Mouse (Mus musculus) stomach, embryonic 16.5 days (tissue): Measurements from ENCODE around the gene Aebp1. TPM values are rescaled to one million over a fixed set of nuclear protein-coding genes. Genes with fewer than 3 reads are reported as not detected.

Experiments used
- ATAC-seq: fragments of 200-750 bp; cut with Nextera tagmentation; 2 replicates; pipeline ENCODE4 v1.8.0; 2017; ENCODE audit warnings: moderate number of reproducible peaks, moderate TSS enrichment; ENCODE audit not compliant: insufficient read depth, low FRiP score
- H3K27ac ChIP-seq: fragments of 300-500 bp; sonication (generic); 2 replicates; pipeline ENCODE4 v1.5.1; 2014; ENCODE audit warnings: low read length
- H3K27me3 ChIP-seq: fragments of 300-500 bp; sonication (generic); 2 replicates; pipeline ENCODE4 v1.6.1; 2014; ENCODE audit warnings: low read length, control low read depth, mixed read lengths; ENCODE audit not compliant: control insufficient read depth, insufficient read depth
- H3K36me3 ChIP-seq: fragments of 300-500 bp; sonication (generic); 2 replicates; pipeline ENCODE4 v1.6.1; 2014; ENCODE audit warnings: low read length; ENCODE audit not compliant: control insufficient read depth, insufficient read depth
- H3K4me1 ChIP-seq: fragments of 300-500 bp; sonication (generic); 2 replicates; pipeline ENCODE4 v1.6.1; 2014; ENCODE audit warnings: low read length, control low read depth, mixed read lengths; ENCODE audit not compliant: control insufficient read depth, insufficient read depth
- H3K4me2 ChIP-seq: fragments of 300-500 bp; sonication (generic); 2 replicates; pipeline ENCODE4 v1.6.1; 2014; ENCODE audit warnings: low read depth, low read length, mixed read lengths
- H3K4me3 ChIP-seq: fragments of 300-500 bp; sonication (generic); replicated peaks from 2 replicates; pipeline ENCODE4 v1.5.1; 2014; ENCODE audit warnings: mild to moderate bottlenecking, low read length
- H3K9ac ChIP-seq: fragments of 300-500 bp; sonication (generic); 2 replicates; pipeline ENCODE4 v1.6.1; 2014; ENCODE audit warnings: low read length
- H3K9me3 ChIP-seq: fragments of 300-500 bp; sonication (generic); replicated peaks from 2 replicates; pipeline ENCODE4 v1.6.1; 2016; ENCODE audit warnings: low read length, control low read depth; ENCODE audit not compliant: control insufficient read depth
- WGBS: fragments of 180-500 bp; shearing (Covaris S2); extraction: QIAGEN DNeasy Blood & Tissue Kit; methylation state at CpG from one replicate; pipeline ENCODE4 v1.1.7; 2014; 5-methylcytosine and 5-hydroxymethylcytosine counted together
- polyA plus RNA-seq: library from polyadenylated mRNA; unstranded; fragments of >200 nt; fragmentation: Nextera tagmentation; extraction: Ambion mirVana; gene quantifications from 2 replicates; pipeline ENCODE4 v1.2.1, GENCODE M21; 2015

The Aebp1 gene
- polyA plus RNA-seq, 1 experiment from 2014 or later = 50.6 TPM

DNA sequence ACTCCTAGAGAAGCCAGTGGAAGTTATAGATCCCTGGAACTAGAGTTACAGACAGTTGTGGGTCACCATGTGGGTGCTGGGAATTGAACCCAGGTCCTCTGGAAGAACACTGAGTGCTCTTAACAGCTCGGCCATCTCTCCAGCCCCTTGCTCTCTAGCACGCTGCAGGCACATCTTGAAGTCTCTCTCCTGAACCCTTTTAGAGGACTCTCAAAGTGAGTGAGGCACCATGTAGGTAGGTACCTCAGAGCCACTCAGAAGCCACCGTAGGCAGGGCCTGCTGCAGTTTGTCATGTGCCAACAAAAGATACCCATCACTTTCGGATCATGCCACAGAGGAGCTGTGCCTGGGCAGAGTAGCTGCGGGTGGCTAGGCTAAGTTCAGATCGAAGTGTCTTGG, 43.1 kb downstream of the Aebp1 start:
- Histone ChIP-seq H3K4me2 (no peak overlapping the region), H3K27me3 (no peaks in the 10 kb centered on the region), H3K9ac (no peak overlapping the region), H3K27ac (no peak overlapping the region), H3K4me3 (no peak overlapping the region), H3K36me3 (no peaks in the 10 kb centered on the region), H3K9me3 (no peaks in the 10 kb centered on the region), H3K4me1 (peaks cover 15% of the 10 kb centered on the region; the same call in 1 of the 2 replicates)
- 89% methylated on average over 6 of the region's 6 CpGs for WGBS
- ATAC-seq = no peak

DNA sequence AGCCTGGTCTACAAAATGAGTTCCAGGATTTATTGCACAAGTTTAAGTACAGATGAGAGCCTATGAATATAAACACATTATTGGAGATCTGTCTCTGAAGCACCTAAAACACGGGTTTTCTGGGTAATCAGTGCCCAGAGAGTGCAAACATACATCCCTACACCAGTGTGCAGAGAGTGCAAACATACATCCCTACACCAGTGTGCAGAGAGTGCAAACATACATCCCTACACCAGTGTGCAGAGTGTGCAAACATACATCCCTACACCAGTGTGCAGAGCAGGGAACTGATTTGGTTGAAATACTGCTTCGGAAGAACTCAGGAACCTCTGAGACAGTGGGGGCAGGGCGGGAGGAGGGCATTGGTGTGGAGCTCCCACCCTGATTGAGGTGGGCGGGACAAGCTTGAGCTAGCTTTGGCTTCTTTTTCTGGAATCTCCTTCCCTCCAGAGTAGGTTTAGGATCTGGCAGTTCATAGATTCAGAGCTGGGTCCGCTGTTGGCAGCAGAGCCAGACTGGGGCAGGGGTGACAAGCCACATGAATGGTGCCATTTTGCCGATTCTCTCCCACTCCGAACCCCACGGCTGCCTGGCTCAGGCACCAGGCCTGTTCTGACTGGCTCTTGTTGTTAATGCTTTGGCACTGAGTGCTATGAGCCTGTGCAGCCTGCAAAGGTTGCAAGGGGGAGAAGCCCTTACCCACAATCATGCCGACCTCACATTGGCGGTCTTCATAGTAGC, 44.2 kb downstream of the Aebp1 start:
- no peak overlapping the region for H3K4me2 ChIP-seq
- 75% methylated on average over 10 of the region's 10 CpGs for WGBS
- no peaks in the 10 kb centered on the region for H3K9me3 ChIP-seq
- H3K27ac ChIP-seq = no peak overlapping the region
- no peak for ATAC-seq
- H3K4me3 ChIP-seq = no peak overlapping the region
- peaks cover 14% of the 10 kb centered on the region; the same call in 1 of the 2 replicates for H3K4me1 ChIP-seq
- no peaks in the 10 kb centered on the region for H3K27me3 ChIP-seq
- H3K9ac ChIP-seq = no peak overlapping the region
- no peaks in the 10 kb centered on the region for H3K36me3 ChIP-seq

GRCm38 (mm10) chr11:5907096-5907495, 45.3 kb downstream of the Aebp1 start:
- no peaks in the 10 kb centered on the region for H3K36me3 ChIP-seq
- no peak overlapping the region for H3K9ac ChIP-seq
- H3K9me3 ChIP-seq = no peaks in the 10 kb centered on the region
- H3K4me2 ChIP-seq = no peak overlapping the region
- WGBS = 53% methylated on average over 5 of the region's 5 CpGs
- H3K27ac ChIP-seq = no peak overlapping the region; the same call in 1 of the 2 replicates
- no peak for ATAC-seq
- peaks cover 4% of the 10 kb centered on the region; the same call in 1 of the 2 replicates for H3K4me1 ChIP-seq
- H3K27me3 ChIP-seq = no peaks in the 10 kb centered on the region
- H3K4me3 ChIP-seq = no peak overlapping the region

- H3K9me3 ChIP-seq = no peaks in the 10 kb centered on the region
- 43% methylated on average over 4 of the region's 4 CpGs for WGBS
- no peak overlapping the region for H3K9ac ChIP-seq
- no peaks in the 10 kb centered on the region for H3K27me3 ChIP-seq
- H3K27ac ChIP-seq = peak overlapping the region; percentile 80
- no peaks in the 10 kb centered on the region for H3K36me3 ChIP-seq
- ATAC-seq = peak; percentile 76; the same call in 1 of the 2 replicates
- no peak overlapping the region for H3K4me2 ChIP-seq
- no peak overlapping the region for H3K4me3 ChIP-seq
- no peaks in the 10 kb centered on the region for H3K4me1 ChIP-seq
Observed at GRCm38 (mm10) chr11:5908642-5909041, 46.9 kb downstream of the Aebp1 start.

DNA sequence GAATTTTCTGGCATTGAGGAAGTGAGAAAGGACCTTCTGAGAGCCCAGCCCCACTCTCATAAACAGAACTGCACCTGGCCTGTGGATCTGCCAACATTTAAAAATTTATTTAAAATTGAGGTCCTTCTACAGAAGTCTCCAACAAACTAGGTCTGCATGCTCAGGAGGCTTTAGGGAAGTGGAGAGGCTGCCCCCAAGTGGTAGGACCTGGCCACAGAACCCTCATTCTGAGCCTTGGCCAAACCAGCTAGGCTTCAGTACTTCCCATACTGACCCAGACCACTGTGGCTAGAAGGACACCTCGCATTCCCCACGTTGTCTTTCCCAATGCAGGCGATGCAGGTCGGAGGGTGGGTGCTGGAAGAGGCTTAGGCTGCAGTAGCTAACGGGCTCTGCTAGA, 50.9 kb downstream of the Aebp1 start:
- peak; percentile 51; the same call in 1 of the 2 replicates for ATAC-seq
- no peak overlapping the region for H3K9ac ChIP-seq

DNA sequence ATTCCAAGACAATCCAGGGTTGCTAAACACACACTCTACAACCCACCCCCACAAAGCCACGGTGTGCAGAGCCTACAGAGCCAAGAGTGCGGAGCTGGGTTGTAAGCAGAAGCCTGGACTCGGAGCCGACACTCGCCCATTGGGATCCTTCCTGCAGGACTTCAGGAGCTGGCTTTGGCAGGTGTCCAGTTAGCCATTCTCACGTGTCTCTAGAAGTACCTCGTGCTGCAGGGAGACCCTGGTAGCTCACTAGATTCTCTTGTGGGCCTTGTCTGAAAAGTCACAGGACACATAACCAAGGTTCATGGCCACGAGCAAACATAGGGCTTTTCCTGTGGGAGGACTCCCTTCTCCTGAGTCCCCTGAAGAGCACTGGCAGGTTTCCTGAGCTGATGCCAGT, 51.5 kb downstream of the Aebp1 start:
- Histone ChIP-seq H3K27me3 (no peaks in the 10 kb centered on the region), H3K36me3 (no peaks in the 10 kb centered on the region), H3K4me2 (no peak overlapping the region), H3K4me1 (no peaks in the 10 kb centered on the region), H3K9me3 (no peaks in the 10 kb centered on the region), H3K9ac (no peak overlapping the region), H3K27ac (no peak overlapping the region), H3K4me3 (no peak overlapping the region)
- ATAC-seq = no peak
- 62% methylated on average over 8 of the region's 8 CpGs for WGBS

More for the DNA sequence above, 50.9 kb downstream of the Aebp1 start:
- no peak overlapping the region for H3K27ac ChIP-seq
- no peak overlapping the region for H3K4me2 ChIP-seq
- H3K27me3 ChIP-seq = no peaks in the 10 kb centered on the region
- H3K4me1 ChIP-seq = no peaks in the 10 kb centered on the region
- H3K36me3 ChIP-seq = no peaks in the 10 kb centered on the region
- 30% methylated on average over 5 of the region's 5 CpGs for WGBS
- H3K4me3 ChIP-seq = no peak overlapping the region
- no peaks in the 10 kb centered on the region for H3K9me3 ChIP-seq

DNA sequence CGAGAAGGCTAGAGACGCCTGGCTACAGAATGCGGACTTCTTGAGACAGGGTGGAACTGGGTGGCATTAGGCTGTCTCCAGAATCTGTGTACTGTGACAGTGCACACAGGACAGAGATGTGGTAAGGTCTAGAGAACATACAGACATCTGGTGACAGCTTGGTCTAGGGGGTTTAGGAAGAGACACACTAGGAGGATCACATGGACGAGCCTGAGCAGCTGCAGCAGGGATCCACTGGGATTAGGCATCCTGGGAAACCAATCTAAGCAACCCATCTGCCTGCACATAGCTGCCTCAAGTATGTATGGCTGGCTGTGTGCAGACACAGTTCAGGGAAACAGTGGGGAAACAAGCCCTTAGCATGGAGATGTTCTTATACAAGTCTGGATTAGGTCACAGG, 52.2 kb downstream of the Aebp1 start:
- no peak overlapping the region for H3K4me3 ChIP-seq
- H3K27me3 ChIP-seq = no peaks in the 10 kb centered on the region
- no peak overlapping the region for H3K27ac ChIP-seq
- H3K4me1 ChIP-seq = no peaks in the 10 kb centered on the region
- H3K9ac ChIP-seq = no peak overlapping the region
- ATAC-seq = no peak
- no peaks in the 10 kb centered on the region for H3K36me3 ChIP-seq
- no peaks in the 10 kb centered on the region for H3K9me3 ChIP-seq
- H3K4me2 ChIP-seq = no peak overlapping the region
- 72% methylated on average over 4 of the region's 4 CpGs for WGBS

DNA sequence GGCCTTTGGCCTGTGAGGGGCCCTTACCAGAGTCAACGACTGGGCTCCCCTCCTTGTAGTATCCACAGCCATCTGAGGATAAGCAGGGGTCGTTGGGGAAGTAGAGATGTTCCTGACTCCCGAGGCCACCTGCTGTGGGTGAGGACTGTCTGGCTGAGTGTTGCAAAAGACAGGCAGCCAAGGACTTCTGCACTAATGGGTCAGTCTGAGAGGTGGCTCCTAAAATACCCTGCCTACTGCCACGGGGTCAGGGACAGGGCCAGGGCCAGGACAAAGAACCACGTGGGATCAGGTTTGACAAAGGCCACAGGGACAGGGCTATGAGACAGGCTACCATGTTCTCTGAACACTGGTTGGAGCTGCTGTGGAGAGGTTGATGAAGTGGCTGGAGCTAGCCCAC, 53.2 kb downstream of the Aebp1 start:
- H3K4me3 ChIP-seq = no peak overlapping the region
- H3K4me1 ChIP-seq = no peaks in the 10 kb centered on the region
- no peaks in the 10 kb centered on the region for H3K9me3 ChIP-seq
- WGBS = 58% methylated on average over 5 of the region's 5 CpGs
- no peak overlapping the region for H3K4me2 ChIP-seq
- H3K27me3 ChIP-seq = no peaks in the 10 kb centered on the region
- no peak overlapping the region for H3K9ac ChIP-seq
- H3K36me3 ChIP-seq = no peaks in the 10 kb centered on the region
- no peak for ATAC-seq
- H3K27ac ChIP-seq = no peak overlapping the region

GRCm38 (mm10) chr11:5915429-5916177, 53.9 kb downstream of the Aebp1 start:
- WGBS = 66% methylated on average over 5 of the region's 5 CpGs
- H3K9me3 ChIP-seq = no peaks in the 10 kb centered on the region
- no peak for ATAC-seq

More at GRCm38 (mm10) chr11:5915429-5916177, 53.9 kb downstream of the Aebp1 start:
- Histone ChIP-seq H3K9ac (no peak overlapping the region), H3K4me1 (no peaks in the 10 kb centered on the region), H3K27ac (no peak overlapping the region), H3K36me3 (no peaks in the 10 kb centered on the region), H3K4me3 (no peak overlapping the region), H3K27me3 (no peaks in the 10 kb centered on the region), H3K4me2 (no peak overlapping the region)
